Mouse (Mus musculus): Measurements from ENCODE around the gene Gm3127. TPM values are rescaled to one million over a fixed set of nuclear protein-coding genes. Genes with fewer than 3 reads are reported as not detected.
"Not testable (repeated sequence)": the region's sequence is repeated elsewhere in the genome, so short reads cannot be mapped to it uniquely, and the experiment has no call there.

Gene Gm3127
- not detected for total RNA-seq (2021)
- long read RNA-seq, experiment 1, result 0 reads
- long read RNA-seq, experiment 2, result 0 reads

DNA sequence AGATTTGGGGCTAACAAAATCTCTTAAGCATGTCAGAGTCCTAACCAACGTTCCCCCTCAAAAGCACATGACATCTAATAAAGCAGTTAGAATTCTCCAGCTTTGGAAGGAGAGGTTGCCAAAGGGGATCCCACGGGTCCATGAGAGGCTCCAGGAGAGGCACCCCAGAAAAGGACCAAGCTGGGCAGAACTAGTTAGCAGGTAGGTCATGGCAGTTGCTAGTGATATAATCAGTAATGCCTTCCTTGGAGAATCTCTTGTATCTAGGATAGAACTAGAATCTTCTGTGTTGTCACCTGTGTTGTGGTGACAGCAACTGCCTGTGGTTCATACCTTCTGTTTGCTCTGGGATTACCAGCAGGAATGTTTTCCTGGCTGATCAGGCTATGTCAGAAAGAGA lies at the start of gene Gm3127:
Gene Gm3127 (plus strand): TSS at position 301 of the 400 bp plus-strand sequence.
- DNase-seq, result not testable (repeated sequence)

DNA sequence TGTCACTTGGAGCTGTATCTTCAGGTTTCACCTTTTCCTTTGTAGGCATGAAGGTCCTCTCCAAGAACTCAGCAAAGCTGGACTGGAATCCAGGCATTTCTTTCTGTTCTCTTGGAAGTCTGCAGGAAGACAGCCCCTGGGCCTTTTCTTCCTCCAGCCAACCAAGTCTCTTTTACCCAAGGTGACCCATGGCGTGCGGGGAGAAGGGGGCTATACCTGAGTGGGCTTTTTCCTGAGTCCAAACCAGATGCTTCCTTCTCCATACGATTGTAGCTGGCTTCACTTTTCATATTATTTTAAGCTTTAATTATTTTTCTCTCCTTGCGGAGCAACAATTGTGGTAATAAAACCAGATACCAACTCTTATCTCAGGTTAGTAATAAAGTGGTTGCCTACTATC lies 23.2 kb upstream of the Gm3127 start:
- DNase-seq, result not testable (repeated sequence)

DNA sequence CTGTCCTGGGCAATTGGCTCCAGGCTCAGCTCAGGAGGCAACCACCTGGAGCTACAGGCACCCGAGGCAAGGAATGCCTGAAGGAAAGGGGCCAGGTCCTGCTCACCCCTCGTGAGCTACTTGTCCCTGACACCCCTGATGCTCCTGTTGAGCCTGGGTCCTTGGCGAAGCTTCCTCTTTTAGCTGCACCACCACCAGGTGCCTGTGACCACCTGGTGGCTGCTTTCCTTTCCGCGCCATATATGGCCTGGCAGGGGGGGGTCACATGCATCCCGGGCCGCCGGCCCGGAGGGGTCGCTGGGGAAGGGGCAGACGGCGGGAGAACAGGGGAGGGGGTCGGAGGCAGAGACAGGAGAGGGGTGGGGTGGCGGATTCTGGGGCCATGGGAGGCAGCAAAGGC lies 17.2 kb downstream of the Gm3127 start:
- DNase-seq, result not testable (repeated sequence)

DNA sequence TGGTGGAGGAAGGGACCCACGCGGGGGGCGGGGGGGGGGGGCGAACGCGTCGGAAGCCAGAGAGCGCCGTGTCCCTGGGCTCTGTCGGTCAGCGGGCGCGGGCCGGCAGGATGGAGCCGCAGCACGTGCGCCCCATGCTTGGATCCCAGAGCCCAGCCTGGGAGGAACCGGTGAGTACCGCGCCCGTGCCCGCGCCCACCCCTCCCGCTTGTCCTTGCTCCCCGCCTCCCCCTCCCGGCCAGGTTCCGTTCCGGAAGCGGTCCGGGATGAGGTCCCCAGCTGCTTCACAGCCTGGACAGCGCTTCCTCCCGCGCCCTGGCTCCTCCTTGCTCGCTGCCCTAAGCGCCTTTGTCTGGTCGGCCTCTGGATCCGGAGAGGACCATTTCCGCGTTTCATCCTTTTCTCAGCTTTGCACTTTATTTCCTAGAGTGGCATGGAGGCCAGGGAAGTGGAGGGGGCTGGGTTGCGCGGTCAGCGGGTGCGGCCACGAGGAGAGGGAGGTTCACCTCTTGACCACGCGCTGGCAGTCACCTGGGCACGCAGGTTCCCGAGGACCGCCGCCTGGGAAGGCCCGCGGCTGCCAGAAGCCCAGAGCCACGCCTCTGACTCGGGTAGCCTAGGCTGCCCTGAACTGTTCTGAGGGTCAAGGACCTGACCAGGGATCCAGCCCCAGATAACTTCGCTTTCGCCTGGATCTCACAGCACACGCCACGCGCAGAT lies 17.8 kb downstream of the Gm3127 start, which contains the start of gene Gm2974:
Gene Gm2974 (plus strand): TSS at position 86 of the 720 bp plus-strand sequence.
- DNase-seq, result peak; percentile 4 to 23

DNA sequence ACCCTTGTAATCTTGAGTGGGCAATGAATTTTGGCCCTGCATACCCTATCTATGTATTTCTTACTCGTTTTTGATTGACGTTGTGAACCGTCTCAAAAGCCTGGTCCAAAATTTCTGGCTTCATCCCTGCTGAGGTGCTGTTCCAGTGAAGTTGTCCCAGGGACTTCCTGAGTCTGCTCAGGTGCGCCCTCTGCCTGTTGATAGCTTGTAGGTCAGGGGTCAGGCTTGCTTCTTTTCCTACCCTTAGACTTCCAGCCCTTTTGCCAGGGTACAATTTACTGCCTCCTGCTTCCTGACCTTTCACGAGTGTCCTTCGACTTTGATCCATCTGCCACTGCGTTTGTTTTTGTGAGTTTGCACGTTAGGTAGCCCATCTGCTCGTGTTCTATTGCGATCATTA lies 18.5 kb downstream of the Gm3127 start:
- not testable (repeated sequence) for DNase-seq

Other genes with a start within 250 kb of the Gm3127 start
- not detected for gene Gm3029, start 233.3 kb upstream of the Gm3127 start, total RNA-seq (2021)
- not detected for gene Gm3095, start 201.5 kb upstream of the Gm3127 start, total RNA-seq (2021)
- not detected for gene Gm3099, start 166.6 kb upstream of the Gm3127 start, total RNA-seq (2021)
- under 1 TPM; 0.28 to 0.30 TPM for gene Gm5796, start 141.1 kb upstream of the Gm3127 start, total RNA-seq (2021)
- not detected for gene Gm3115, start 80.9 kb upstream of the Gm3127 start, total RNA-seq (2021)
- under 1 TPM in 1 of 2 experiments, not detected in 1; 0.62 TPM for gene Gm8108, start 54.5 kb upstream of the Gm3127 start, total RNA-seq (2021)
- gene Gm2974, start 17.5 kb downstream of the Gm3127 start, total RNA-seq (2021), result not detected
- gene Gm3138, start 84.6 kb downstream of the Gm3127 start, total RNA-seq (2021), result not detected
- not detected for gene Gm3149, start 152.3 kb downstream of the Gm3127 start, total RNA-seq (2021)
- not detected for gene 2610042L04Rik, start 169.7 kb downstream of the Gm3127 start, total RNA-seq (2021)
- not detected for gene Gm3159, start 232.5 kb downstream of the Gm3127 start, total RNA-seq (2021)